Mouse (Mus musculus): ENCODE results near the gene Ephb2. TPM values are rescaled to one million over a fixed set of nuclear protein-coding genes. Genes with fewer than 3 reads are reported as not detected.
A peak's percentile ranks its signal among the peaks of the same experiment; 100 is the strongest.

The Ephb2 gene
- polyA plus RNA-seq, 1 experiment = 15.1 TPM

- Histone ChIP-seq H3K9ac (ENCODE audit: low read depth, poor library complexity, severe bottlenecking) (no peak overlapping the region), H3K4me1 (ENCODE audit: control insufficient read depth, insufficient read depth, low read length) (no peaks in the 10 kb centered on the region), H3K4me3 (ENCODE audit: low read depth, low read length) (no peak overlapping the region), H3K9me3 (replicated peaks; ENCODE audit: control insufficient read depth, insufficient read depth, low read length, poor library complexity, severe bottlenecking) (no peaks in the 10 kb centered on the region), H3K36me3 (ENCODE audit: control insufficient read depth, insufficient read depth, low read length, poor library complexity, severe bottlenecking) (no peaks in the 10 kb centered on the region), H3K27me3 (ENCODE audit: control insufficient read depth, insufficient read depth, low read length, poor library complexity, severe bottlenecking) (no peaks in the 10 kb centered on the region), H3K27ac (ENCODE audit: insufficient read depth, low read length) (no peak overlapping the region)
- TF ChIP-seq CTCF (IDR thresholded peaks at IDR 0.05; ENCODE audit: low read depth, low read length) (peak; percentile 63), EP300 (IDR thresholded peaks at IDR 0.05; ENCODE audit: insufficient read depth, low read depth, low read length) (no peak)
Measured at GRCm38 (mm10) chr4:136860022-136860421, 24.2 kb upstream of the Ephb2 start.

GRCm38 (mm10) chr4:136855081-136855480, 19.3 kb upstream of the Ephb2 start:
- H3K4me3 ChIP-seq (ENCODE audit: low read depth, low read length) = no peak overlapping the region
- H3K4me1 ChIP-seq (ENCODE audit: control insufficient read depth, insufficient read depth, low read length) = no peaks in the 10 kb centered on the region
- H3K36me3 ChIP-seq (ENCODE audit: control insufficient read depth, insufficient read depth, low read length, poor library complexity, severe bottlenecking) = no peaks in the 10 kb centered on the region
- H3K9me3 ChIP-seq (replicated peaks; ENCODE audit: control insufficient read depth, insufficient read depth, low read length, poor library complexity, severe bottlenecking) = no peaks in the 10 kb centered on the region
- peak; percentile 78 for TF ChIP-seq CTCF (IDR thresholded peaks at IDR 0.05; ENCODE audit: low read depth, low read length)
- TF ChIP-seq POLR2A (IDR thresholded peaks at IDR 0.05; ENCODE audit: insufficient read depth, low read length) = no peak
- TF ChIP-seq EP300 (IDR thresholded peaks at IDR 0.05; ENCODE audit: insufficient read depth, low read depth, low read length) = no peak
- H3K9ac ChIP-seq (ENCODE audit: low read depth, poor library complexity, severe bottlenecking) = no peak overlapping the region
- no peak overlapping the region for H3K27ac ChIP-seq (ENCODE audit: insufficient read depth, low read length)
- no peaks in the 10 kb centered on the region for H3K27me3 ChIP-seq (ENCODE audit: control insufficient read depth, insufficient read depth, low read length, poor library complexity, severe bottlenecking)

- Histone ChIP-seq H3K36me3 (ENCODE audit: control insufficient read depth, insufficient read depth, low read length, poor library complexity, severe bottlenecking) (no peaks in the 10 kb centered on the region), H3K4me3 (ENCODE audit: low read depth, low read length) (no peak overlapping the region), H3K27me3 (ENCODE audit: control insufficient read depth, insufficient read depth, low read length, poor library complexity, severe bottlenecking) (no peaks in the 10 kb centered on the region), H3K9ac (ENCODE audit: low read depth, poor library complexity, severe bottlenecking) (no peak overlapping the region), H3K27ac (ENCODE audit: insufficient read depth, low read length) (no peak overlapping the region), H3K9me3 (replicated peaks; ENCODE audit: control insufficient read depth, insufficient read depth, low read length, poor library complexity, severe bottlenecking) (no peaks in the 10 kb centered on the region), H3K4me1 (ENCODE audit: control insufficient read depth, insufficient read depth, low read length) (no peaks in the 10 kb centered on the region)
- TF ChIP-seq EP300 (IDR thresholded peaks at IDR 0.05; ENCODE audit: insufficient read depth, low read depth, low read length) (no peak), CTCF (IDR thresholded peaks at IDR 0.05; ENCODE audit: low read depth, low read length) (no peak), POLR2A (IDR thresholded peaks at IDR 0.05; ENCODE audit: insufficient read depth, low read length) (no peak)
Measured at GRCm38 (mm10) chr4:136852989-136853388, 17.2 kb upstream of the Ephb2 start.

GRCm38 (mm10) chr4:136852119-136852518, 16.3 kb upstream of the Ephb2 start:
- Histone ChIP-seq H3K27me3 (ENCODE audit: control insufficient read depth, insufficient read depth, low read length, poor library complexity, severe bottlenecking) (no peaks in the 10 kb centered on the region), H3K4me3 (ENCODE audit: low read depth, low read length) (no peak overlapping the region), H3K4me1 (ENCODE audit: control insufficient read depth, insufficient read depth, low read length) (no peaks in the 10 kb centered on the region), H3K36me3 (ENCODE audit: control insufficient read depth, insufficient read depth, low read length, poor library complexity, severe bottlenecking) (no peaks in the 10 kb centered on the region), H3K9me3 (replicated peaks; ENCODE audit: control insufficient read depth, insufficient read depth, low read length, poor library complexity, severe bottlenecking) (no peaks in the 10 kb centered on the region), H3K27ac (ENCODE audit: insufficient read depth, low read length) (no peak overlapping the region), H3K9ac (ENCODE audit: low read depth, poor library complexity, severe bottlenecking) (no peak overlapping the region)
- TF ChIP-seq CTCF (IDR thresholded peaks at IDR 0.05; ENCODE audit: low read depth, low read length) (no peak), EP300 (IDR thresholded peaks at IDR 0.05; ENCODE audit: insufficient read depth, low read depth, low read length) (no peak), POLR2A (IDR thresholded peaks at IDR 0.05; ENCODE audit: insufficient read depth, low read length) (no peak)

GRCm38 (mm10) chr4:136848565-136848964, 12.8 kb upstream of the Ephb2 start:
- H3K27ac ChIP-seq (ENCODE audit: insufficient read depth, low read length) = no peak overlapping the region
- no peaks in the 10 kb centered on the region for H3K27me3 ChIP-seq (ENCODE audit: control insufficient read depth, insufficient read depth, low read length, poor library complexity, severe bottlenecking)
- no peak overlapping the region for H3K4me3 ChIP-seq (ENCODE audit: low read depth, low read length)
- no peaks in the 10 kb centered on the region for H3K4me1 ChIP-seq (ENCODE audit: control insufficient read depth, insufficient read depth, low read length)
- no peaks in the 10 kb centered on the region for H3K9me3 ChIP-seq (replicated peaks; ENCODE audit: control insufficient read depth, insufficient read depth, low read length, poor library complexity, severe bottlenecking)
- H3K36me3 ChIP-seq (ENCODE audit: control insufficient read depth, insufficient read depth, low read length, poor library complexity, severe bottlenecking) = no peaks in the 10 kb centered on the region
- TF ChIP-seq EP300 (IDR thresholded peaks at IDR 0.05; ENCODE audit: insufficient read depth, low read depth, low read length) (no peak), POLR2A (IDR thresholded peaks at IDR 0.05; ENCODE audit: insufficient read depth, low read length) (no peak), CTCF (IDR thresholded peaks at IDR 0.05; ENCODE audit: low read depth, low read length) (no peak)
- no peak overlapping the region for H3K9ac ChIP-seq (ENCODE audit: low read depth, poor library complexity, severe bottlenecking)

GRCm38 (mm10) chr4:136847166-136847565, 11.4 kb upstream of the Ephb2 start:
- no peaks in the 10 kb centered on the region for H3K4me1 ChIP-seq (ENCODE audit: control insufficient read depth, insufficient read depth, low read length)
- TF ChIP-seq EP300 (IDR thresholded peaks at IDR 0.05; ENCODE audit: insufficient read depth, low read depth, low read length) = no peak
- no peak for TF ChIP-seq POLR2A (IDR thresholded peaks at IDR 0.05; ENCODE audit: insufficient read depth, low read length)

More at GRCm38 (mm10) chr4:136847166-136847565, 11.4 kb upstream of the Ephb2 start:
- Histone ChIP-seq H3K36me3 (ENCODE audit: control insufficient read depth, insufficient read depth, low read length, poor library complexity, severe bottlenecking) (no peaks in the 10 kb centered on the region), H3K9me3 (replicated peaks; ENCODE audit: control insufficient read depth, insufficient read depth, low read length, poor library complexity, severe bottlenecking) (no peaks in the 10 kb centered on the region), H3K27me3 (ENCODE audit: control insufficient read depth, insufficient read depth, low read length, poor library complexity, severe bottlenecking) (no peaks in the 10 kb centered on the region), H3K4me3 (ENCODE audit: low read depth, low read length) (no peak overlapping the region), H3K9ac (ENCODE audit: low read depth, poor library complexity, severe bottlenecking) (no peak overlapping the region), H3K27ac (ENCODE audit: insufficient read depth, low read length) (no peak overlapping the region)
